Mouse (Mus musculus): ENCODE results near the gene Fkbp15. TPM values are rescaled to one million over a fixed set of nuclear protein-coding genes. Genes with fewer than 3 reads are reported as not detected.
A peak's percentile ranks its signal among the peaks of the same experiment; 100 is the strongest.

Gene Fkbp15
- total RNA-seq, 2 experiments from 2014 or later, result 31.5 to 47.4 TPM

DNA sequence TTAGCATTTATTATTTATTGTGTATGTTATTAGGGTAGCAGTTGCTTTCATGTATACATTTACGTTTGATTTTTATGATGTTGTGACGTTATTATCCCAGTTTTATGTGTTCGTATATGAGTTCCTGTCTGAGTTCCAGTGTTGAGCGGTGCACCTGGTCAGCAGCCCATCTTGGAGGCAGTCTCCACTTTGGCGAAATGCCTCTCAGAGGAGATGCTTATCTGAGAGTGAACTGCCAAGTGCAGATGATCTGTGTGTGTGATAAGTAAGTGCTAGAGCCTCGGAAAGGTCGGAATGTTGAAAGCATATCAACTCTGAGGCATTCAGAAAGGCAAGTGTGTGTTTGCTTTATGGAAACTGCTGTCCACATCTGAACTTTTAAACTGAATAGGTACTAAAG lies 13.3 kb upstream of the Fkbp15 start:
- no peak for ATAC-seq (replicated peaks; ENCODE audit: poor library complexity, severe bottlenecking)

DNA sequence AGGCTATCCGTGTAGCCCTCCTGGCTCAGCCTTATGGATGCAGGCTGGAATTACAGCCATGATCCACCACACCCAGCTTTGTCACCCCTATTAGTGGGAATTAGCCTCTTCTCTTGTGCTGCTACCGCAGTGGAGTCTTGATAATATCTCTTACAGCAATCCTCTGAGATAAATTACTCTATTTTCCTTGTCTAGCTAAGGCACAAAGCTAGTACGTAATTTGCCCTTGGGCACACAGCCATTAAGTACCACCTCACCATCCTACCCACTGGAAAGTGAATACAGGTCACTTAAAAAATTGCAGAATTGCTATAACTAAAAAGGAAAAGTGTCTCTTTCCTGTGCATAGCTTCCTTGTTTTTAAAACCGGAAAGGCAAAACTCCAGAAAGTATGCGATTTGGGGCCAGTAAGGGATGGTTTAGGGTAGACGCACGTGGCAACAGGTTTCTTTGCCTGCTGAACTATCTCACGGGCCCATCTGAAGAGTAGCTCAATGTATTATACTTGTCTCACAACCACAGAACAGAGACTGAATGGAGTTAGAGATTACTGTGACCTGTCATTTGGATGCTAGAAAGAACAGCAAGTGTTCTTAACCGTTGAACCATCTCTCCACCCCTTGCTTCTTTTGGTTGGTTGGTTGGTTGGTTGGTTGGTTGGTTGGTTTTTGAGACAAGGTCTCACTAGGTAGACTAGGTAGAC lies 12.6 kb upstream of the Fkbp15 start:
- no peak for ATAC-seq (replicated peaks; ENCODE audit: poor library complexity, severe bottlenecking)

DNA sequence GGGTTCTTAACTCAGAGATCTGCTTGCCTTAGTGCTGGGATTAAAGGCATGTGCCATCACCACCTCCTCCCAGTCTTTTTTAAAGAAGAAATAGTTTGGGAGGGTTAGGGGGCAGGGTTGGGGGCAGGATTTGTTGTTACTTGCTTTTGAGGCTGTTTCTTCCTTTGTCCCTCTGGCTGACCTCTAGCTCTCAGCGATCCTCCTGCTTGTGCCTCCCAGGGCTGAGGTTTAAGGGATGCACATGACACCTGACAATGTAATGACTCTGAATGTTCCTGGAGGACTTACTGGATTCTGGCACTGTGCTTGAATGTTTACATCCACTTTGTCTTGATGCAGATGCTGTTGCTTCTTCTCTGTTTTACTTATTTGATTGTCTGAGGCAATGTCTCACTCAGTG lies 12.1 kb upstream of the Fkbp15 start:
- no peak for ATAC-seq (replicated peaks; ENCODE audit: poor library complexity, severe bottlenecking)

DNA sequence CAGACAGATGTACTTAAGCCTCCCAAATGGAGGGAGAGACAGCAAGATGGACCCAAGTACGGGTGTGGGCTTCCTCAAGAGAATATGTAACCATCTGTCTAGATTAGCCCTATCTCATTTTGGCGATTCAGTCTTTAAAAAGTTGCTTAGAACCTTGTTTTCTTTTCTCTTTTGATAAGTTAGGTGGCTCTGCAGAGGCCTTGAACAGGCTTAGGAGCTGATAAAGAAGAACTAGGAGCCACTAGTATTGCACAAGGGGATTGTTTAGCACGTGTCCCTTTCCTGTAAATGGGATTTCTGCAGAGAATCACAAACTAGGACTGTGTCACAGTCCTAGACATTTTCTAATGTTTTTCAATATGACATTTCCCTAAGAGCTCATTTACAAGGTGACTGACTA lies 8.7 kb upstream of the Fkbp15 start:
- peak; percentile 52 for ATAC-seq (replicated peaks; ENCODE audit: poor library complexity, severe bottlenecking)

DNA sequence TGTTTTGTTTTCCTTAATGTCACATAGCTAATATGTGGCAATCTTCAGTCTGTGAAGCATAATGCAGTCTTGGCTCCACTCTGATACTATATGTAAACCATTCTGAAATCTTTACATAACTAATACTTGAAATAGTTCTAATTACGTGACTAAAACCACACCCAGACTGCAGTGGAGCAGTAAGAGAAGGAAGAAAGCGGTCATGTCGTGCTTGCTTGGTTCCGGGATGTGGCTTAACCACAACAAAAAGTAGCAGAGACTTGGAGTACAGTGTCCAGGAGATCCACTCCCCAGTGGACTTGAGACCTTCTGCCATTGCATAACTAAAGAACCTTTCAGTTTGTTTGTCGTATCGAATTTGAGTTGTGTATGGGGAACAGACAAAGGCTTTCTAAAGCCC lies 7.2 kb upstream of the Fkbp15 start:
- ATAC-seq (replicated peaks; ENCODE audit: poor library complexity, severe bottlenecking), result peak; percentile 94

DNA sequence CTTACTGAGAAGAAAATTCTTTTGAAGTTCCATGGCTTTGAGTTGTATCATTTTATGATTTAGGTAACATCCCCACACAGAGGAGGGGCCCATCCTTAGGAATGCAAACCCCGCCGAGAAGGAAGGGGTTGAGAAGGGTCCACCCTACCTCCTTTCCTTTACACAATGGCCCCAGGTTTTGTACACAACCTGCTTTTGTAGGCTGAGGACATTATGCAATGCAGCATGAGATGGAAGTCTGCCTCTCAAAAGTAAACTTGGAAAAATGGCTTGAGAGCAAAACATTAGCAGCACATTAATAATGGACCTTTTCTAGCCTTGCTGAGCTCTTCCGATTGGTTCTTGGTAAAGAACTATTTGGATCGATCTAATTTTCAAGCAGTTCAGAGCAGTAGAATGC lies 5.9 kb upstream of the Fkbp15 start:
- no peak for ATAC-seq (replicated peaks; ENCODE audit: poor library complexity, severe bottlenecking)

DNA sequence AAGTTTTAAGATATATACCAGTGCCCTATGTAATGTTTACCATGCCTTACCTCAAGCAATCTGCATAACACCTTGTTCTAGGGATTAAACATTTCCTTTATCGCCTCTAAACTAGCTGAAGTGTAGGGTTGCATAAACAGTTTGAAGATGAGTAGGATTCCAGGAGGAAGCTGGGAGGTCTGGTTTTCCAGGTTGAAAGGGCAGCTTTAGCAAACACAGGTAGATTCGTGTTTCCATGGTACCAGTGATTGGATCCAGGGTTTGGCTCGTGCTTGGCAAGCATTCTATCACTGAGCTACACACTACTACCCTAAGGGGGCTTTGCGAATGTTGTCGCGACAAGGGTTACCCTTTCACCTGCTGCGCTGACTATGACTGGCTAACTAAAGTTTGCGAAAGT lies 4.0 kb upstream of the Fkbp15 start:
- ATAC-seq (replicated peaks; ENCODE audit: poor library complexity, severe bottlenecking), result no peak

DNA sequence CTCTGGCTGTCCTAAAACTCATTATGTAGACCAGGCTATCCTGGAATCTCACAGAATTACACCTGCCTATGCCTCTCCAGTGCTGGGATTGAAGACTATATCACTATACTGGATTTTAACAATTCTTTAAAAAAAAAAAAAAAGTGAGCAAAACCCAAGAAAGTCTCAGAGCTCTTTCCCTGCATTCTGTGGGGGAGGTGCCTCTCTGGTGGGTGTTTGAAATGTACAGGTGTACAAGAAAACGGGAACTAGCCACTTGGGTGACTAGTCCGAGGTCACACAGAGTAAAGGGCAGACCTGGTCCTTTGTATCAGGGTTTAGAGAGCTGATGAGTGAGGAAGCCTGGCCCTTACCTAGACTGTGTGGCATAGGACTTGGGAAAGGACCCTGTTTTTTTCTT lies 2.1 kb upstream of the Fkbp15 start:
- no peak for ATAC-seq (replicated peaks; ENCODE audit: poor library complexity, severe bottlenecking)

DNA sequence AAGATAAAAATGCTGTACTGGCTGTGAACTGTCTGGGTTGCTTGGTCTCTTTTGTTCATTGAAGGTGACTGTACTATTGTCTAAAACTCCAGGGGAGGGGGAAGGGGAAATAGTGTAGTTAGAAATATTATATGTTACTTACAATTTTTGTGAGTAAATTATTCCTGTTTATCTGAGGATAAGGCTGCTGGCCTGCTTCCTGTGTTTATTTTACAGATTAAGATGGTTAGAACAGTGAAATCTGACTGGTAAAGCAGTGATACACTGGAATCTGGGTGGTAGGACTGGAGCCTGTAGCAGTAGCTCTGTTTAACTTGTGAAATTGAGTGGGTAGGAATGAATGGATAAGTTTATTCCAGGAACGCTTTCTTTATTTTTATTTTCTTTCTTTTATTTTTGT lies 1.6 kb upstream of the Fkbp15 start:
- ATAC-seq (replicated peaks; ENCODE audit: poor library complexity, severe bottlenecking), result no peak

DNA sequence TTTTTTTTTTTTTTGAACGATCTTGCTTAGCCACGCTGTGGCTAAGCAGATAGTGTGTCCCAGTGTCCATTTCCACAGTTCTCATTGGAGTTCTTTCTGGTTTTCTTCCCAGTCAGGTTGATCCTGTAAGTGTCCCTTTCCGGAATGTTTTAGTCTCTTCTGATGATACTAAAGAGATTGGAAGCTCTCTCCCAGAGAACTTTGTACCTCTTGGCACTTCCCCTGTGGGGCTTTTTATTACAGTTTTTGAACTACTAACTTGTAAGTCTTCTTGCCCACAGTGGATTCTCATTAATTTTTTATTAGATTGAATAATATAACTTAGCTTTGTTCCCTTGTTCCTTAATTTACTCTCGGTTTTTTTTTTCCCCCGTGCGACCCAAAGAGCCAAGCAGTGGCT lies 1.2 kb upstream of the Fkbp15 start:
- no peak for ATAC-seq (replicated peaks; ENCODE audit: poor library complexity, severe bottlenecking)

DNA sequence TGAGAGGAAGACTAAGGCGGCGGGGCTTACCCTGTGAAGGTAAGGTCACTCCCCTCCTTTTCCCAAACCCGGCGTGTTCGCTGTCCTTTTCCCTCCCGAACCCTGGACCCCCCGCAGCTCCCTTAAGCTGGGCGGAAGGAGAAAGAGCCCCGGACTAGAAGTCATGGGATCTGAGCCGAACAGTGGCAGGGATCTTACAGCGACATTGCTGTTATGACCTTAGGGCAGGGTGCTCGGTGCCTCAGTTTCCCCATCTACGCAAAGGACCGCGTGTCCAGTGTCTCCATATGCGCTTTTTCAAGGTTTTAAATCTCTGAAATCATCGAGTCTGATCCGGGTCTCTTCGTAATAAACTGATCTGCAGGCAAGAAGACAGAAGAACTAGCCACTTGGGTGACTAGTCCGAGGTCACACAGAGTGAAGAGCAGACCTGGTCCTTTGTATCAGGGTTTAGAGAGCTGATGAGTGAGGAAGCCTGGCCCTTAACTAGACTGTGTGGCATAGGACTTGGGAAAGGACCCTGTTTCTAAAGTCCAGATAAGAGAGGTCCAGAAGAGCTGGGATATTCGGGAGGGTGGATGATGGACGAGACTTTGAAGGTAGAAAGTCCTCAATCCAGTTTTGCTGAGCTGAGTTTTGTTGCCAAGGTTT lies 582 bp upstream of the Fkbp15 start:
- ATAC-seq (replicated peaks; ENCODE audit: poor library complexity, severe bottlenecking), result no peak

DNA sequence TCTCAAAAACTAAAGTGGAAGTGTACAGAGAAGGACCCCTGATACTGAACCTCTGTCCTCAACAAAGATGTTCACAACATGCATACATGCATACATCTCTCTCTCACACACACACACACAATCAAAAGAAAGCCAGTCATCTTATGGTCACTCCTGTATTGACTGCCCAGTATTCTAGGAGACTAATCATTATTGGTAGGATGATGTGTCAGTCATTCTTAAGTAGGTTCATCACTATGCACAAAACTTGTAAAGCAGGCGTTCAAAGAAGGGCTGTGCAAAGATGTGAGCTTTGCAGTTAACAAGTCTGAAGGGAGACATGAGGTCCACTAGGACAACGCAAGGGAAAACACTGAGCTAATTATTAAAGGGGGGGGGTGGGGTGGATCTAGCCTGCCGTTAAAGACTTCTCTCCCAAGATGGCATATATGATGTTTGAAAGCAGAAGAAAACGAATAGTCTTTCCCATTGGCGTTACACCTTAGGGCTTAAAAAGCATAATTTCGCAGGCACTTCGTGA lies 1.0 kb downstream of the Fkbp15 start:
- ATAC-seq (replicated peaks; ENCODE audit: poor library complexity, severe bottlenecking), result no peak

DNA sequence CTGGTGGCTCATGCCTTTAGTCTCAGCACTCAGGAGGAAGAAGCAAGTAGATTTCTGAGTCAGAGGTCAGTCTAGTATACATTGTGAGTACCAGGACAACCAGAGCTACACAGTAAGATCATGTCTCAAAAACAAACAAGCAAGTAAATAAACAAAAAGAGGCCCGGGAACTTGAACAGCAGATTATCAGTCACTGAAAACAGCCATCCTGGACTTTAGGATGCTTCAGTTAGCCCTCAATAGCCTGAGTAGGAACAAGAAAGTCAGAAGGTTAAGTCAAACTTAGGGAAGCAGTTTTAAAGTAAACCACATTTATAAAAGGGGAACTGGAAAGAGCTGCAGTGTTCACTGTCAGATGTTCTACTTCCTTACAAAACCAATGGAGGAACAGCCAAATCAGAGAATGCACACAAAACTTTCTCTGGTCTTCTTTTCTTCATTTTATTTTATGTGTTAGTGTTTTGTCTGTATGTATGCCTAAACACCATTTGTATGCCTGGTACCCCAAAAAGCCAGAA lies 2.7 kb downstream of the Fkbp15 start:
- ATAC-seq (replicated peaks; ENCODE audit: poor library complexity, severe bottlenecking), result peak; percentile 44

DNA sequence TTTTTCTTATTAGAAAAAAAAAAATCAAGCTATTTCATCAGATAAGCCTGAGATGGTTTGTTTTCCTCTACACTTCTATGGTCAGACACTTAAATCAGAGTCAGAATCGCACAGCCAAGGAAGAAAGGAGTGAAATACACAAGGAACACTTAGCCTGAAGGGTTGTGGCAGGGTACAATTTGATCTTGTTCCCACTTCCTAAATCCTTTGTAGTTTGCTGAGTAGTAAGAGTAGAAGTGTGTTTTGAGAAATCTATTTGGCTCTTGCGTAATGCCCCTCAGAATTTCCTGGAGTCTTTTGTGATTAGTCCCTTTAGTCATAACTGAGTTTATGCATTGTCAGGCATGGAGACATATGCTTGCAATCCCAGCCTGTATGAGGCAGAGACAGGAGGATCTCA lies 11.0 kb downstream of the Fkbp15 start:
- peak; percentile 88 for ATAC-seq (replicated peaks; ENCODE audit: poor library complexity, severe bottlenecking)

DNA sequence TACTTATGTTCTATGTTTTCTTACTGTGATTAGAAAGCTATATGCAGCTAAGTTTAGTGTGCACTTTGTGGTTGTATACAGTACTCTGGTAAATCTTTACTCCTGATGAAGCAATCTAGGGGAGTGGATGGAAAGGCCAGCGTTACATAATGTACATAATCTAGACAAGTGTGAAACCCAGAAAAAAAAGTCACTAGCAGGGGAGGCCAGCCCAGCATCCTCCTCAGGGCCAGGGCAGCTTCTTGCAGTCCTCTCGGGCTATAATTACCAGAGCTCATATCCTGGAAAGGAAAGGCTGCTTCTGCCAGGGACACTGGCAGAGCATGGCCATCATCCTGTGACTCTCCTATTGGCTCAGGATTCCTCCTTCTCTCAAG lies 12.0 kb downstream of the Fkbp15 start:
- ATAC-seq (replicated peaks; ENCODE audit: poor library complexity, severe bottlenecking), result peak; percentile 53

DNA sequence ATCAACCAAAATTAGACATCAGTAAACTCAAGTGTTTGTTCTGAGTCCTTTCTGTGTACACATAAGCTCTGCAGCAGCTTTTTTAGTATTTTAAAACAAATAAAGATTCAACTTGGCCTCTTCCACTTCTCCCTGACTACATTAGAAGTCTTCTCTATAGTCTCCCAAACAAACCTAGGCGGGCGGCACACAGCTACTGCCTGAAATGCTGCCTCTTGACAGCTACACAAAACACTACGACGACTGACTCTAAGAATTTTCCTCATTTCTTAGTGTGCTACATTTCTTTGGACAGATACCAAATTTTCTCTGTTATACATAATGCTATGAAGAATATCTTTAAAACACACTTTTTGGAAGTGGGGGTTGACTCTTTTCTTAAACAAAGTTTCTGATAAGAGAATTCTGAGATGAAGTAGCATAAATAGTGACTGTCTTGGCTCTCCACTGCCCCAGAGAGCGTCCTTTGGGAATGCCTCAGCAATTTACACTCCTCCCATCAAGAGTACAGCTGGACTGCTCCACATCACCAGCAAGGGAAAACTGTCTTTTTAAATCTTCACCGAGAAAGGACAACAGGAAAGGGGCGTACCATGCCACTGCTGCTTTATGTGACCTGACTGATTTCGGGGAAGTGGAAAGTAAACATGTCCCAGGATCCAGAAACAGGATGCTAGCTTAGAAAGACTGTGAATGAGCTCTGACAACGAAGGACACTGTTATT lies 12.6 kb downstream of the Fkbp15 start:
- no peak for ATAC-seq (replicated peaks; ENCODE audit: poor library complexity, severe bottlenecking)

DNA sequence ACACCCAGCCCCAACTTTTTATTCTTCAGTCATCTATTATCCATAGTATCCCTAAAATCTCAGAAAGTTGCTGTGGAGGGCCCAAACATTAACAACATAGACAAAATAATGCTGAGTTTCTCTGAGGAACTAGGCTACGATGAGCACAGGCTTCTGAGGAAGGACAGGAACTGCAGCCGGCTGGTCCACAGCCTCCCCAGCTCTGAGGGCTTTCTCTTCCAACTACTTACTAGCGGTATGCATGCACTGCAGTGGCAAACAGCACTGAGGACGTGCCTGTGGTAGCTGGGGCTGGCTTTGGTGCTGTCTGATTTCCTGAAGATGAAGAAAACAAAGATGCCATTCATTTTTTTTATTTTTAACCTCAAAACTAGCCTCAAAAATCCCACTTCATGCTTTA lies 14.5 kb downstream of the Fkbp15 start:
- ATAC-seq (replicated peaks; ENCODE audit: poor library complexity, severe bottlenecking), result no peak

DNA sequence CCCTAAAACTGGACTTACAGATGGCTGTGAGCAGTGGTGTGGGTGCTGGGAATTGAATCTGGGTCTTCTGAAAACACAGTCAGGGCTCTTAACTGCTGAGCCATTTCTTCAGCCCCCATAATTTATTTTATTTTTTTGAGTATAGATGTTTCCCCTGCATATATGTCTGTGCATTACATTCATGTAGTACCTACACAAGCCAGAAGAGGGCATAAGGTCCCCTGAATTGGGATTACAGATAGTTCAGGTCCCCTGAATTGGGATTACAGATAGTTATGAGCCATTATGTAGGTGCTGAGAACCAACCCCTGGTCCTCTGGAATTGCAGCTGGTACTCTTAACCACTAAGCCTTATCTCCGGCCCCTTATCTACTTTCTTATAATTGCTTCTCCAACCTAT lies 16.3 kb downstream of the Fkbp15 start:
- ATAC-seq (replicated peaks; ENCODE audit: poor library complexity, severe bottlenecking), result peak; percentile 50; the same call in 1 of the 2 replicates

DNA sequence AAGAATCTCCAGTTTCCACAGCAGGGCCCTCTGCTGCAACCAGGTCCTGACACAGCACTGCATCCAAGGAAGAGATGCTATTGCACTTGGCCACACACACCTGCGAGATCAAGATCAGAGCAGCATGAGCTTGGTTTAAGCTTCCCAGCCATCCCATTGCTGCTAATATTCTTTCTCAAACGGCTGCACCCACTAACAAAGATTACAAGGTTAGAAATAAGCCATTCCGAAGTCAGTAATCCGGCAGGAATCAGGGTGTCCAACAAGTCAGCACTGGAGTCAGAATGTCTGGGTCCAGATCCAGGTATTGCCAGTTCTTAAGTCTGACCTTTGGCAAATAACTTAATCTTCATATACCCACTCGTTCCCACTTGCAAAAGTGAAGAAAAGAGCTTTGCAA lies 21.8 kb downstream of the Fkbp15 start:
- ATAC-seq (replicated peaks; ENCODE audit: poor library complexity, severe bottlenecking), result no peak

DNA sequence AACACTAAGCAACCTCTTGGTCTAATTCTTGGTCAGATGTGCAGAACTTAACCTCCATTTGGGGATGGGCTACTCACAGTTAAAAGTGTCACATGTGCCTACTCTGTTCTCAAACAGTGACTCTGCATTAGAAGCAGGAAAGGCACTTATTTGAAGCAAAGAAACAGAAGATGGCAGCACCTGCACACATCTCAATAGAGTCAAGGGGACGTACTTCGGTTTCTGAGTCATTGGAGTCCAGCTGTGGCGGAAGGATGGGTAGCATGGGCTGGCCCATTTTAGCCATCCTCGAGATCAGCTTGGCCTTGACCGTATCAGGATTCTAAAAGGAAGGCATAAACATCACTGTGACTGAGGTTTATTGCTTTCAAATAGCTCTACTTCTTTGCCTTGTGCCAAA lies 28.4 kb downstream of the Fkbp15 start:
- ATAC-seq (replicated peaks; ENCODE audit: poor library complexity, severe bottlenecking), result no peak

DNA sequence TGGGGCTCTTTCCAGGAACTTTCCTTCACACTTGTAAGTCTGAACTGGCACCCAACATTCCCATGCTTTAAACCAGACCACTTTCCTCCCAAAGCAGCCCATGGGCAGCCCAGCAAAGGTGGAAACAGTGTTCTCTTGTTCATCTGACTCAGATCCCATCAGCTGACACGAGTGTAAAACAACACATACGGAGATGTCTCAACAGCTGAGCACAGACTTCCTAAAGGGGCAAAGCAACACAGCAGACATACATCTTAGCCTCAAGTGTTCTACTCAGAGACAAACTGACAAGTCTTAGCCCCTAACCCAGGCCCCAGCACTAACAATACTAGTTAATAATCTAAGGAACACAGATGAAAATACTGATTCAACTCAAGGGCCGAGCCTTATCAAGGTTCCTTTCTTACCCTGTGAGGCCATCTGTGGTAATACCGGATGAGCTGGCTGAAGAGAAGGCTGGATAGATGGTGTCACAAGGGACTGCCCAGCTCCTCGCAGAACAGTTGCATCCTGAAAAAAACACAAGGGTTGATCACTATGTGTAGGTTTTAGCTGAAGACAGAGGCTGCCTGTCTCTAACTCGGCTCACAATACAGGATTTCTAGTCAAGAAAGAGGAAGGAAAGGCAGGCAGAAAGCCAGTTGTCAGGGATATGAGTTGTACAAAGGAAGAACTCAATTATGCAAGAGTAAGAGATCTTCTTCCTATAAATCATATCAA lies 31.2 kb downstream of the Fkbp15 start:
- peak; percentile 93 for ATAC-seq (replicated peaks; ENCODE audit: poor library complexity, severe bottlenecking)

All from granulocyte monocyte progenitor cell, adult 5-6 weeks (primary cell).